Mouse (Mus musculus) thymus, adult 2 months (tissue): ENCODE results near the gene Chit1. TPM values are rescaled to one million over a fixed set of nuclear protein-coding genes. Genes with fewer than 3 reads are reported as not detected.

Experiments
- DNase-seq: peaks from one replicate; pipeline ENCODE4 v3.0.0; 2021
- H3K27ac ChIP-seq: fragments of 200-500 bp; 2 replicates; pipeline ENCODE4 v1.5.1; 2012; ENCODE audit warnings: low read length, control low read depth; ENCODE audit not compliant: control insufficient read depth, insufficient read depth
- H3K27me3 ChIP-seq: fragments of 200-500 bp; 2 replicates; pipeline ENCODE4 v1.6.1; 2012; ENCODE audit warnings: mild to moderate bottlenecking, low read length, moderate library complexity, mixed read lengths; ENCODE audit not compliant: control insufficient read depth, insufficient read depth
- H3K36me3 ChIP-seq: fragments of 200-500 bp; 2 replicates; pipeline ENCODE4 v1.6.1; 2012; ENCODE audit warnings: mild to moderate bottlenecking, low read length, moderate library complexity; ENCODE audit not compliant: control insufficient read depth, insufficient read depth
- H3K4me1 ChIP-seq: fragments of 200-500 bp; replicated peaks from 2 replicates; pipeline ENCODE4 v1.6.1; 2012; ENCODE audit warnings: low read length; ENCODE audit not compliant: control insufficient read depth, insufficient read depth
- H3K4me3 ChIP-seq: fragments of 200-500 bp; 2 replicates; pipeline ENCODE4 v1.5.1; 2012; ENCODE audit warnings: mild to moderate bottlenecking, low read length, control low read depth, moderate library complexity; ENCODE audit not compliant: control insufficient read depth, insufficient read depth
- CTCF ChIP-seq: fragments of 200-500 bp; IDR thresholded peaks from 2 replicates; pipeline ENCODE4 v1.5.1; 2012; ENCODE audit warnings: mild to moderate bottlenecking, control low read depth, low read length, moderate library complexity, borderline replicate concordance; ENCODE audit not compliant: control insufficient read depth, poor library complexity, insufficient read depth; ENCODE audit errors: extremely low read depth
- POLR2A ChIP-seq: fragments of 200-500 bp; IDR thresholded peaks from 2 replicates; pipeline ENCODE4 v1.6.1; 2012; ENCODE audit warnings: mild to moderate bottlenecking, low read length, control low read depth, moderate library complexity; ENCODE audit not compliant: control insufficient read depth, poor library complexity, insufficient read depth; ENCODE audit errors: extremely low read depth
- WGBS: fragments of 180-500 bp; shearing (Covaris S2); methylation state at CpG from one replicate; pipeline ENCODE4 v1.1.7; 2018; 5-methylcytosine and 5-hydroxymethylcytosine counted together
- polyA plus RNA-seq: library from polyadenylated mRNA; depleted of rRNA; stranded (reverse); fragments of >200 nt; gene quantifications from 2 replicates; pipeline ENCODE4 v1.2.3, GENCODE M21; 2012

The Chit1 gene
- polyA plus RNA-seq, 1 experiment: 0.78 TPM

- peak; percentile 87 for DNase-seq
- Histone ChIP-seq H3K4me1 (peaks cover 53% of the 10 kb centered on the region), H3K27me3 (no peaks in the 10 kb centered on the region), H3K36me3 (no peaks in the 10 kb centered on the region), H3K27ac (peak overlapping the region; percentile 69), H3K4me3 (peak overlapping the region; percentile 56)
- 0 out of 2 replicates have a peak, but pooled peaks have one; percentile 42 for TF ChIP-seq POLR2A
- TF ChIP-seq CTCF: no peak; the same call in 1 of the 2 replicates
- WGBS: 3% methylated on average over 43 of the region's 43 CpGs
Measured at GRCm38 (mm10) chr1:134092852-134093770, 17.9 kb upstream of the Chit1 start.

DNA sequence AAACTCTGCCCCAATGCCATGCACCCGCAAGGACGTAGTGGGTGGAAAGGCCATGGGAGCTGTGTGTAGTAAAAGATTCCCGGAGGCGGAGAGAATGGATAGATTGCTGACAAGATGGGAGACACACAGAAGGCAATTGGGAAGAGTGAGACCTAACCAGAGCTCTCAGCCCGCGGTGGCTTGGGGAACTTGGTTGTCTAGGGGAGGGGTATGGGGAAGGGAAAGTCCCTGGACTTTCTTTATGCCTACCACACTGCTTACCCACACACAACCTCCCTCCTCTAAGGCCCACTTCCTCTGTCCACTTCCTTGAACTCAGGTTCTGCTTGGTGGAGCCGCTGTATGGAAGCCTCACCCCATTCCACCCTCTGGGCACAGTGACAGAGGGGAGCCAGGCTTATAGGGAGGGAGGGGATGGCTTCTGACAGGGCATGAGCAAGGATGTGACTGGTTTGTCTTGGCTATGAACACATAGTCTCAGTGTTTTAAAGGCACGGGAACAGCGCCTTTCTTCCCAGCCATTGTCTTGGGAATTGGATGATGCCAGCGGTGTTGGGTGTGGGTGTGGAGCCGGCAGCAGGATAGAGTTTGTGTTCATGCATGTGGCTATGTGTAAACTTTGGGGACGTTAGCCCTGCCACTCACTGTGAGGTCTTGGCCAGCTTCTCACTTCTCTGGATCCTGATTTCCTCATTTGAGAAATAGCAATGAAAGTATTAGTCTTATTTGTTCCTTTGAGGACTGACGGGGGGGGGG lies 17.1 kb upstream of the Chit1 start:
- TF ChIP-seq CTCF (no peak), POLR2A (no peak)
- Histone ChIP-seq H3K4me1 (peaks cover 61% of the 10 kb centered on the region), H3K27me3 (no peaks in the 10 kb centered on the region), H3K27ac (peak overlapping the region; percentile 69), H3K4me3 (0 out of 2 replicates have a peak overlapping the region, but pooled peaks have one; percentile 56), H3K36me3 (no peaks in the 10 kb centered on the region)
- 43% methylated on average over 13 of the region's 13 CpGs for WGBS
- DNase-seq: no peak

- TF ChIP-seq POLR2A (no peak), CTCF (no peak)
- H3K4me3 ChIP-seq: no peak overlapping the region
- no peaks in the 10 kb centered on the region for H3K27me3 ChIP-seq
- no peak for DNase-seq
- H3K36me3 ChIP-seq: no peaks in the 10 kb centered on the region
- H3K4me1 ChIP-seq: peaks cover 70% of the 10 kb centered on the region
- no peak overlapping the region for H3K27ac ChIP-seq
- 64% methylated on average over 7 of the region's 7 CpGs for WGBS
Measured at GRCm38 (mm10) chr1:134095033-134095612, 15.9 kb upstream of the Chit1 start.

GRCm38 (mm10) chr1:134095721-134096120 lies 15.3 kb upstream of the Chit1 start:
- no peak overlapping the region for H3K4me3 ChIP-seq
- H3K4me1 ChIP-seq: peaks cover 70% of the 10 kb centered on the region
- DNase-seq: no peak
- peak overlapping the region; percentile 10; the same call in 1 of the 2 replicates for H3K27ac ChIP-seq
- H3K36me3 ChIP-seq: no peaks in the 10 kb centered on the region
- TF ChIP-seq CTCF (no peak), POLR2A (no peak)
- 86% methylated on average over 4 of the region's 4 CpGs for WGBS
- no peaks in the 10 kb centered on the region for H3K27me3 ChIP-seq

DNA sequence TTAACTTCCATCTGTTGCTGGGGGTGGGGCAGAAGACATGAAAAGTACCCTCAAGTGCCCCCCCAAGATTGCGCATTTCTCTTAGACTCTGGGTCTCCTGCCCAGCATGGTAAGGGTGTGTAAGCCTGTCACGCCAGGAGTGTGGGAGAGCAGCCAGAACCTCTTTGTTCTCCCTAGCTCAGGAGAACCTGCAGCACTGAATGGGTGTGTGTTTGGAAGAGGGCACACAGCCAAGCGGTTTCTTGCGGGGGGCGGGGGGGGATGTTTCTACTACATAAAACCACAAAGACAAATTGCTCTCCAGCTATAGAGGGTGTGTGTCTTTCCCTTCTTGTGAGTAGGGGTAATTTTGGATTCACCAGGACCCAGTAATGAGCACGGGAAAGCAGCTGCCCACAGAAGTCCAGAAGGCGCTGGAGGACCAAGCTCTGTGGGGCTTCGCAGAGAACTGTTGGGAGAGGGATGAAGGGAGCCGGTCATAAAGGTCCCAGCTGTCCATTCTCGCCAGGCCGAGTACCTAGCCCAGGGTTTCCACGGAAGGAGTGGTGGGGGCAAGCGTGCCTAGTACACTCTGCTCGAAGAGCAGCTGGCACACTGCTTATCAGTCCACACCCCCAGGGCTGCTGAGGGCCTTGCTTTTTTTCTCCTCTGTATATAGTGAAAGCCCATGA lies 14.6 kb upstream of the Chit1 start:
- no peak overlapping the region for H3K4me3 ChIP-seq
- no peak for DNase-seq
- WGBS: 13% methylated on average over 14 of the region's 14 CpGs
- H3K4me1 ChIP-seq: peaks cover 70% of the 10 kb centered on the region
- no peaks in the 10 kb centered on the region for H3K36me3 ChIP-seq
- no peak for TF ChIP-seq POLR2A
- no peak for TF ChIP-seq CTCF
- H3K27ac ChIP-seq: peak overlapping the region; percentile 10; the same call in 1 of the 2 replicates
- no peaks in the 10 kb centered on the region for H3K27me3 ChIP-seq
